12 mouse cellular contexts compared by ENCODE assay signal in genomic region chr4:119973729-119974605, GRCm38 (mm10).
"Had no signal": no experiment of that assay in that cellular context is flagged by ENCODE, and none has a peak within 500 bp of the region (broad histone marks: within the 10 kb centered on the region; RNA-seq: fewer than 3 reads in every experiment).

No protein-coding gene starts in this region.

- H3K36me3 ChIP-seq: limb, embryonic 10.5 days; liver, embryonic 15.5 days; midbrain, embryonic 13.5 days; stomach, embryonic 15.5 days had no signal

- H3K4me1 ChIP-seq: liver, embryonic 15.5 days; stomach, embryonic 15.5 days had no signal

- H3K4me2 ChIP-seq: liver, embryonic 11.5 days; liver, embryonic 15.5 days; midbrain, embryonic 13.5 days; stomach, embryonic 15.5 days had no signal

- ATAC-seq: midbrain, embryonic 13.5 days had no signal

- H3K27ac ChIP-seq: left cerebral cortex, adult 2 months; limb, embryonic 10.5 days; liver, embryonic 15.5 days; midbrain, embryonic 13.5 days; stomach, embryonic 15.5 days had no signal

- H3K4me3 ChIP-seq: left cerebral cortex, adult 2 months; limb, embryonic 10.5 days; liver, embryonic 15.5 days; midbrain, embryonic 13.5 days; stomach, embryonic 15.5 days had no signal

- H3K9ac ChIP-seq: liver, embryonic 15.5 days; midbrain, embryonic 13.5 days; stomach, embryonic 15.5 days had no signal

- H3K27me3 ChIP-seq: liver, embryonic 15.5 days; midbrain, embryonic 13.5 days had no signal

- DNase-seq: kidney, adult 8-10 months; kidney, postnatal 25 days; lung, postnatal 14 days; right cerebral cortex, postnatal 14 days; thymus, adult 2 months; thymus, postnatal 36 days had no signal

- H3K9me3 ChIP-seq: limb, embryonic 10.5 days; liver, embryonic 15.5 days; midbrain, embryonic 13.5 days; stomach, embryonic 15.5 days had no signal
